In genomic region chr19:34662067-34662507, GRCm38 (mm10) we compare ENCODE assay signal across 8 mouse cellular contexts. TPM values are rescaled to one million over a fixed set of nuclear protein-coding genes. Genes with fewer than 3 reads are reported as not detected.
DNase-seq lines count a peak whose midpoint lies in the region; ATAC-seq lines count a peak whose summit lies in the region.

No protein-coding gene starts in this region.

- no peaks in the 10 kb centered on the region for H3K4me1 ChIP-seq in embryonic facial prominence, embryonic 11.5 days (ENCODE audit: control insufficient read depth, insufficient read depth, low read length)
- H3K4me1 ChIP-seq in intestine, embryonic 16.5 days (ENCODE audit: control insufficient read depth, insufficient read depth, low read length), result no peaks in the 10 kb centered on the region
- 0 out of 2 replicates have a peak, but pooled peaks cover 2% of the 10 kb centered on the region for H3K4me1 ChIP-seq in limb, embryonic 10.5 days
- no peaks in the 10 kb centered on the region for H3K4me1 ChIP-seq in midbrain, embryonic 12.5 days

- peak; percentile 77 for DNase-seq in 416B (ENCODE audit: low read depth)
- DNase-seq in adrenal gland, postnatal 10 days, result peak; percentile 76
- DNase-seq in embryonic facial prominence, embryonic 11.5 days (ENCODE audit: low spot score), result peak; percentile 79
- peak; percentile 46 for DNase-seq in gonadal fat pad, adult 2 months (ENCODE audit: low read depth)
- DNase-seq in limb, embryonic 10.5 days (ENCODE audit: low spot score), result peak; percentile 78
- DNase-seq in spleen, postnatal 36 days (ENCODE audit: low spot score in 2 of 2), result peak; percentile 10 to 19

- H3K36me3 ChIP-seq in embryonic facial prominence, embryonic 11.5 days (replicated peaks; ENCODE audit: control insufficient read depth, insufficient read depth, low read depth, low read length), result no peaks in the 10 kb centered on the region
- no peaks in the 10 kb centered on the region for H3K36me3 ChIP-seq in intestine, embryonic 16.5 days (ENCODE audit: control insufficient read depth, insufficient read depth, low read length)
- no peaks in the 10 kb centered on the region for H3K36me3 ChIP-seq in limb, embryonic 10.5 days
- no peaks in the 10 kb centered on the region for H3K36me3 ChIP-seq in midbrain, embryonic 12.5 days

- ATAC-seq in embryonic facial prominence, embryonic 11.5 days (replicated peaks; ENCODE audit: insufficient number of reproducible peaks, low FRiP score, low TSS enrichment, low read depth), result peak; percentile 92
- peak; percentile 96 for ATAC-seq in intestine, embryonic 16.5 days
- peak; percentile 89 for ATAC-seq in midbrain, embryonic 12.5 days (ENCODE audit: low FRiP score, low read depth)

- H3K27me3 ChIP-seq in embryonic facial prominence, embryonic 11.5 days (ENCODE audit: control insufficient read depth, insufficient read depth, low read length), result no peaks in the 10 kb centered on the region
- H3K27me3 ChIP-seq in intestine, embryonic 16.5 days (replicated peaks; ENCODE audit: control insufficient read depth, insufficient read depth, low read length), result no peaks in the 10 kb centered on the region
- no peaks in the 10 kb centered on the region for H3K27me3 ChIP-seq in limb, embryonic 10.5 days (ENCODE audit: low read depth, poor library complexity, severe bottlenecking)
- H3K27me3 ChIP-seq in midbrain, embryonic 12.5 days, result no peaks in the 10 kb centered on the region

- peak overlapping the region; percentile 32 for H3K4me2 ChIP-seq in embryonic facial prominence, embryonic 11.5 days (ENCODE audit: low read depth, low read length)
- H3K4me2 ChIP-seq in intestine, embryonic 16.5 days (ENCODE audit: low read depth, low read length), result peak overlapping the region; percentile 55
- peak overlapping the region; percentile 46 for H3K4me2 ChIP-seq in midbrain, embryonic 12.5 days (replicated peaks)

- no peak overlapping the region for H3K9ac ChIP-seq in embryonic facial prominence, embryonic 11.5 days (replicated peaks; ENCODE audit: low read length)
- H3K9ac ChIP-seq in intestine, embryonic 16.5 days (ENCODE audit: low read depth, low read length), result no peak overlapping the region
- no peak overlapping the region for H3K9ac ChIP-seq in midbrain, embryonic 12.5 days (replicated peaks)

- peak overlapping the region; percentile 12 for H3K4me3 ChIP-seq in embryonic facial prominence, embryonic 11.5 days (ENCODE audit: low read depth, low read length)
- peak overlapping the region; percentile 43 for H3K4me3 ChIP-seq in intestine, embryonic 16.5 days (ENCODE audit: low read length)
- H3K4me3 ChIP-seq in limb, embryonic 10.5 days, result peak overlapping the region; percentile 43
- H3K4me3 ChIP-seq in midbrain, embryonic 12.5 days, result peak overlapping the region; percentile 27

- WGBS in embryonic facial prominence, embryonic 11.5 days, result 16% methylated on average over 13 of the region's 13 CpGs
- 8% methylated on average over 13 of the region's 13 CpGs for WGBS in intestine, embryonic 16.5 days
- 18% methylated on average over 13 of the region's 13 CpGs for WGBS in limb, embryonic 10.5 days
- 24% methylated on average over 13 of the region's 13 CpGs for WGBS in midbrain, embryonic 12.5 days

- no peak overlapping the region for H3K27ac ChIP-seq in embryonic facial prominence, embryonic 11.5 days (replicated peaks; ENCODE audit: low read depth, low read length)
- H3K27ac ChIP-seq in intestine, embryonic 16.5 days (ENCODE audit: low read length), result no peak overlapping the region
- H3K27ac ChIP-seq in limb, embryonic 10.5 days, result no peak overlapping the region
- H3K27ac ChIP-seq in midbrain, embryonic 12.5 days (replicated peaks), result no peak overlapping the region

- no peaks in the 10 kb centered on the region for H3K9me3 ChIP-seq in embryonic facial prominence, embryonic 11.5 days (replicated peaks; ENCODE audit: control insufficient read depth, low read length)
- no peaks in the 10 kb centered on the region for H3K9me3 ChIP-seq in intestine, embryonic 16.5 days (ENCODE audit: control insufficient read depth, low read length)
- H3K9me3 ChIP-seq in limb, embryonic 10.5 days (replicated peaks), result no peaks in the 10 kb centered on the region
- no peaks in the 10 kb centered on the region for H3K9me3 ChIP-seq in midbrain, embryonic 12.5 days

RNA-seq across cellular contexts. Expression of gene Ifit1, which starts 21.4 kb away (rescaled TPM):
- 1 to 10 TPM in 1 of 2 experiments, under 1 TPM in 1; 0.69 to 1.6 TPM for total RNA-seq in adrenal gland, postnatal 10 days (2021)
- polyA plus RNA-seq in embryonic facial prominence, embryonic 11.5 days (2014; fragmentation: Nextera tagmentation; extraction: Ambion mirVana), result 0.29 and 0.40 TPM in 2 replicates
- 2.3 and 2.6 TPM in 2 replicates for polyA plus RNA-seq in gonadal fat pad, adult 2 months (2012; rRNA removed)
- polyA plus RNA-seq in intestine, embryonic 16.5 days (2015; fragmentation: Nextera tagmentation; extraction: Ambion mirVana), result 10.8 and 12.6 TPM in 2 replicates
- not detected in 2 replicates for polyA plus RNA-seq in limb, embryonic 10.5 days (2016; fragmentation: Nextera tagmentation; extraction: Ambion mirVana)
- 0.26 and 0.30 TPM in 2 replicates for polyA plus RNA-seq in midbrain, embryonic 12.5 days (2016; fragmentation: Nextera tagmentation; extraction: Ambion mirVana)

RNA-seq across cellular contexts. Expression of gene Ifit1bl2, which starts 21.5 kb away (rescaled TPM):
- under 1 TPM in 1 of 2 experiments, not detected in 1; 0.09 TPM for total RNA-seq in adrenal gland, postnatal 10 days (2021)
- polyA plus RNA-seq in embryonic facial prominence, embryonic 11.5 days (2014; fragmentation: Nextera tagmentation; extraction: Ambion mirVana), result 0.08 and 0.20 TPM in 2 replicates
- 0.03 and 0.10 TPM in 2 replicates for polyA plus RNA-seq in gonadal fat pad, adult 2 months (2012; rRNA removed)
- 19.9 and 32.3 TPM in 2 replicates for polyA plus RNA-seq in intestine, embryonic 16.5 days (2015; fragmentation: Nextera tagmentation; extraction: Ambion mirVana)
- not detected in 2 replicates for polyA plus RNA-seq in limb, embryonic 10.5 days (2016; fragmentation: Nextera tagmentation; extraction: Ambion mirVana)
- polyA plus RNA-seq in midbrain, embryonic 12.5 days (2016; fragmentation: Nextera tagmentation; extraction: Ambion mirVana), result 0.27 TPM in 1 of 2 replicates, not detected in the other

RNA-seq across cellular contexts. Expression of gene Ifit3b, which starts 54.3 kb away (rescaled TPM):
- total RNA-seq in adrenal gland, postnatal 10 days (2021), result 1 to 10 TPM in 1 of 2 experiments, under 1 TPM in 1; 0.60 to 1.2 TPM
- polyA plus RNA-seq in embryonic facial prominence, embryonic 11.5 days (2014; fragmentation: Nextera tagmentation; extraction: Ambion mirVana), result 0.22 TPM in 1 of 2 replicates, not detected in the other
- 1.0 and 1.1 TPM in 2 replicates for polyA plus RNA-seq in gonadal fat pad, adult 2 months (2012; rRNA removed)
- polyA plus RNA-seq in intestine, embryonic 16.5 days (2015; fragmentation: Nextera tagmentation; extraction: Ambion mirVana), result 0.15 and 0.32 TPM in 2 replicates
- 0.23 TPM in 1 of 2 replicates, not detected in the other for polyA plus RNA-seq in limb, embryonic 10.5 days (2016; fragmentation: Nextera tagmentation; extraction: Ambion mirVana)
- polyA plus RNA-seq in midbrain, embryonic 12.5 days (2016; fragmentation: Nextera tagmentation; extraction: Ambion mirVana), result 0.15 and 0.18 TPM in 2 replicates

Comparison
In these comparisons a context has a peak if more than half of its experiments do, and no peak if none do; other contexts are left out.
1. DNase-seq: peak in every context shown above with its lines; median percentile 79 in embryonic facial prominence, embryonic 11.5 days; 78 in limb, embryonic 10.5 days; 77 in 416B; 76 in adrenal gland, postnatal 10 days; 46 in gonadal fat pad, adult 2 months; 14 in spleen, postnatal 36 days.
2. RNA of gene Ifit1bl2, which starts 21.5 kb away (polyA plus RNA-seq): 19.9 to 32.3 TPM in intestine, embryonic 16.5 days; 0.08 to 0.20 TPM in embryonic facial prominence, embryonic 11.5 days, 0.27 TPM in midbrain, embryonic 12.5 days, 0.03 to 0.10 TPM in gonadal fat pad, adult 2 months and not detected in limb, embryonic 10.5 days; every median in the first group is over 10 times any median in the second.
3. Peak in every context shown above with its lines, with median percentiles within 50 percentile points of each other: ATAC-seq, H3K4me2 ChIP-seq and H3K4me3 ChIP-seq.